Mouse (Mus musculus) C2C12 (cell line): ENCODE measurements around the gene Acad10. TPM values are rescaled to one million over a fixed set of nuclear protein-coding genes. Genes with fewer than 3 reads are reported as not detected.

Experiments used
- H3K27me3 ChIP-seq: one replicate; pipeline ENCODE4 v1.6.1; 2011; ENCODE audit not compliant: control insufficient read depth, insufficient read depth, insufficient read length
- H3K36me3 ChIP-seq: one replicate; pipeline ENCODE4 v1.6.1; 2011; ENCODE audit not compliant: control insufficient read depth, insufficient read depth
- H3K4me3 ChIP-seq: one replicate; pipeline ENCODE4 v1.5.1; 2011; ENCODE audit warnings: mild to moderate bottlenecking, control low read depth; ENCODE audit not compliant: poor library complexity, insufficient read depth, severe bottlenecking
- H3K79me2 ChIP-seq: one replicate; pipeline ENCODE4 v1.6.1; 2011; ENCODE audit not compliant: control insufficient read depth, insufficient read depth
- H3K79me3 ChIP-seq: one replicate; pipeline ENCODE4 v1.6.1; 2011; ENCODE audit warnings: low read depth, control low read depth
- H3ac ChIP-seq: one replicate; pipeline ENCODE3; 2011; ENCODE audit warnings: low read depth; ENCODE audit not compliant: control insufficient read depth, insufficient read length
- CEBPB ChIP-seq: IDR thresholded peaks from one replicate; pipeline ENCODE4 v1.6.1; 2011; ENCODE audit warnings: low read depth, mild to moderate bottlenecking, control low read depth, moderate library complexity
- CTCF ChIP-seq: IDR thresholded peaks from one replicate; pipeline ENCODE4 v1.5.1; 2011; ENCODE audit not compliant: control insufficient read depth, insufficient read depth, insufficient read length
- FOSL1 ChIP-seq: IDR thresholded peaks from one replicate; pipeline ENCODE4 v1.8.0; 2011; ENCODE audit warnings: mild to moderate bottlenecking, low read length; ENCODE audit not compliant: poor library complexity, insufficient read depth, severe bottlenecking
- MAX ChIP-seq: IDR thresholded peaks from one replicate; pipeline ENCODE4 v1.6.1; 2011; ENCODE audit warnings: mild to moderate bottlenecking, control low read depth
- MYOD1 ChIP-seq: IDR thresholded peaks from one replicate; pipeline ENCODE4 v1.6.1; 2011; ENCODE audit warnings: low read depth; ENCODE audit not compliant: control insufficient read depth, insufficient read length
- MYOG ChIP-seq: IDR thresholded peaks from one replicate; pipeline ENCODE4 v1.6.1; 2011; ENCODE audit not compliant: control insufficient read depth, insufficient read length; ENCODE audit errors: extremely low read depth
- USF1 ChIP-seq: IDR thresholded peaks from one replicate; pipeline ENCODE4 v1.6.1; 2011; ENCODE audit warnings: low read depth, mild to moderate bottlenecking, control low read depth, moderate library complexity
- polyA plus RNA-seq: library from polyadenylated mRNA; unstranded; fragments of >200 nt; fragmentation: generic; extraction: Trizol; gene quantifications from one replicate; pipeline ENCODE4 v1.2.1, GENCODE M21; 2012; ENCODE audit warnings: missing spikeins

Gene Acad10
- polyA plus RNA-seq, 1 experiment, result 1.8 TPM

- Histone ChIP-seq H3K79me3 (no peaks in the 10 kb centered on the region), H3K36me3 (no peaks in the 10 kb centered on the region), H3ac (no peak overlapping the region), H3K79me2 (no peaks in the 10 kb centered on the region), H3K4me3 (no peak overlapping the region), H3K27me3 (no peaks in the 10 kb centered on the region)
- TF ChIP-seq CTCF (peak; percentile 91), FOSL1 (no peak)
Measured at GRCm38 (mm10) chr5:121601547-121602299, 58.6 kb downstream of the Acad10 start.

DNA sequence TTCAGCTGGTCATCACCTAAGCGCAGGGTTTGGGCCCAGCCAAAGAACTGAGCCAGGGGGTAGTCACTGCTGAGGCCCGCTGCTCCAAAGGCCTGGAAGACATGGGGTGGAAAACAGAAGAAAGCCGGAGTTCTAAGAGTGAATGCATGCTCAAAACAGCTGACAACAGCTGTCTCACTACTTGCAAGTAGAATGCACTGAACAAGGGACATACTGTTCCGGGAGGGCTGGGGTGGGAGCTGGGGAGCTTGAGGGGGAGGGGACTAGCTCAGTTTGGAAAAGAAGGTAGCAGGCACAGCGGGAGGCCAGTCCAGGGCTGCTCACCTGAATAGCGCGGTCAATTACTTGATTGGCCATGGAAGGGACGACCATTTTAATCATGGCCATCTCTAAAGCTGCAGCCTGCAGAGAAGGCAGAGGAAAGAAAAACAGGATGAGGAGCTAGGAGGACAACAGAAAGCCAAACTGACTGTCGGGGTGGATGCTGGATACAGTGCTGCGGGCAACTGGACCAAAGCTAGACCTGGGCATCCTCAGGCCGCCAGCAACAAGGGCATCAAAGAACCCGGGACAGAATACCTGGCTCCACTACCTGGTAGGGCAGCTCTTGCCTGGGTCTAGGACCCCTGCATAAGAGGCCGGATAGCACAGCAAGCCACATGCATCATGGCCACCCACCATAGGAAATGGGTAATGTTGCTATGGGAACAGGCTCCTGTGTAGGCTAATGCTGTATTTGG lies 61.3 kb downstream of the Acad10 start:
- H3ac ChIP-seq, result no peak overlapping the region
- no peaks in the 10 kb centered on the region for H3K79me3 ChIP-seq
- H3K4me3 ChIP-seq, result no peak overlapping the region
- no peaks in the 10 kb centered on the region for H3K79me2 ChIP-seq
- no peak for TF ChIP-seq MYOD1
- TF ChIP-seq CTCF, result no peak
- no peak for TF ChIP-seq FOSL1
- no peak for TF ChIP-seq MAX
- TF ChIP-seq MYOG, result no peak
- TF ChIP-seq CEBPB, result no peak
- TF ChIP-seq USF1, result no peak
- H3K27me3 ChIP-seq, result no peaks in the 10 kb centered on the region
- no peaks in the 10 kb centered on the region for H3K36me3 ChIP-seq

DNA sequence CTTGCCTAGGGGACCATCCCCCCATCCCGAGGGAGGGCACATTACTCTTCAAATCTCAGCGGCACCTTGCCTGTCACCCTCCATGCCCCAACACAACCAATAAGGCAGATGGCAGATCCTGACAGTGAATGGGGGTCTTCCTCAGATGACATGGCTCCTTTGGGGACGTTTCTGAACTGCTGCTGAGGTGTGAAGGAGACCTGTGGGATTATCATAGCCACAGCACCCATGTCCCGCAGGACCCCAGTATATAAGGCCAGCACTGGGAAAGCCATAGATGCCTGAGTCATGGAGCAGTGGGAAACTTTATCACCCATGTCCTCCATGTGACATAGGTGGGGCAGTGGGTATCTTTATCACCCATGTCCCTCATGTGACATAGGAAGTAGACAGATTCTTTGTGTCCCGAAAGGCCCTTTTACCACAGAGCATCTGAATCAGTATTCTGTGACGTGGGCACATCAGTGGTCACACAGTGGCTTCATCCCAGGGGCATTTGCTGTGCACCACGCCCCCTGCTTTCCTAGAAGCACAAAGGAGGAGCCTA lies 62.2 kb downstream of the Acad10 start:
- no peak overlapping the region for H3ac ChIP-seq
- no peaks in the 10 kb centered on the region for H3K36me3 ChIP-seq
- no peak overlapping the region for H3K4me3 ChIP-seq
- H3K79me3 ChIP-seq, result no peaks in the 10 kb centered on the region
- H3K79me2 ChIP-seq, result peaks cover 3% of the 10 kb centered on the region
- TF ChIP-seq CTCF, result no peak
- no peak for TF ChIP-seq CEBPB
- TF ChIP-seq MAX, result no peak
- TF ChIP-seq USF1, result no peak
- TF ChIP-seq MYOD1, result no peak
- no peak for TF ChIP-seq FOSL1
- no peak for TF ChIP-seq MYOG
- H3K27me3 ChIP-seq, result no peaks in the 10 kb centered on the region

DNA sequence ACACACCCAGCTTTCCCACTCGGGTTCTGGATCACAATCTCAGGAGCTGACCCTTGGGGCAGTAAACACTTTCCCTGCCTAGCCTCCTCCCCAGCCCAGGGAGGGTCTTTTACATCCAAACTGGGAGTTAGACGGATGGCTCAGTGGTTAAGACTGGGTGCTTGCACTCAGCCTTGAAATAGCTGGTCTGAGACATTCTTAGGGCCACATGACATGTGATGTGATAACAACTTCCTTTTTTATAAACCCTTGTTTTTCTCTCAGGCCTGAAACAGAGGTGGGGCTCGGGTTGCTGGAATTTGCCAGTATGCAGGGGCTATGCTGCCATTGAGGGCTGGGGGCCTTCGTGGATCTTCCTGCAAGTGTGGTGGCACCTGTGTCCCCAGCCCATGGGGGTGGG lies 63.0 kb downstream of the Acad10 start:
- TF ChIP-seq CTCF, result no peak
- no peak overlapping the region for H3K4me3 ChIP-seq

GRCm38 (mm10) chr5:121596226-121596625 lies 64.1 kb downstream of the Acad10 start:
- Histone ChIP-seq H3ac (no peak overlapping the region), H3K27me3 (no peaks in the 10 kb centered on the region), H3K36me3 (no peaks in the 10 kb centered on the region), H3K4me3 (no peak overlapping the region), H3K79me2 (peaks cover 22% of the 10 kb centered on the region), H3K79me3 (peaks cover 17% of the 10 kb centered on the region)
- TF ChIP-seq MYOD1 (no peak), CEBPB (no peak), USF1 (no peak), MAX (no peak), FOSL1 (no peak), MYOG (no peak), CTCF (no peak)

More for the DNA sequence above, 63.0 kb downstream of the Acad10 start:
- Histone ChIP-seq H3K27me3 (no peaks in the 10 kb centered on the region), H3K36me3 (no peaks in the 10 kb centered on the region), H3K79me2 (peaks cover 11% of the 10 kb centered on the region), H3K79me3 (peaks cover 7% of the 10 kb centered on the region), H3ac (no peak overlapping the region)
